Mouse (Mus musculus) brain, embryonic 14.5 days (tissue): ENCODE measurements at regions not wholly inside any gene's neighbourhood (a gene's known extent, or its start where the extent isn't known, plus 50 kb on each side); places are given as distances from the start of the nearest gene placed in this dataset.

ENCODE experiments used
- CTCF ChIP-seq: fragments of 200-500 bp; IDR thresholded peaks from 2 replicates; pipeline ENCODE4 v1.5.1; 2012; ENCODE audit warnings: inconsistent platforms, mild to moderate bottlenecking, moderate library complexity, borderline replicate concordance; ENCODE audit not compliant: insufficient read depth, insufficient read length; ENCODE audit errors: extremely low read depth
- POLR2A ChIP-seq: fragments of 200-500 bp; IDR thresholded peaks from 2 replicates; pipeline ENCODE4 v1.6.1; 2012; ENCODE audit warnings: mild to moderate bottlenecking, inconsistent platforms, borderline replicate concordance; ENCODE audit not compliant: poor library complexity, insufficient read depth, insufficient read length, severe bottlenecking; ENCODE audit errors: extremely low read depth

DNA sequence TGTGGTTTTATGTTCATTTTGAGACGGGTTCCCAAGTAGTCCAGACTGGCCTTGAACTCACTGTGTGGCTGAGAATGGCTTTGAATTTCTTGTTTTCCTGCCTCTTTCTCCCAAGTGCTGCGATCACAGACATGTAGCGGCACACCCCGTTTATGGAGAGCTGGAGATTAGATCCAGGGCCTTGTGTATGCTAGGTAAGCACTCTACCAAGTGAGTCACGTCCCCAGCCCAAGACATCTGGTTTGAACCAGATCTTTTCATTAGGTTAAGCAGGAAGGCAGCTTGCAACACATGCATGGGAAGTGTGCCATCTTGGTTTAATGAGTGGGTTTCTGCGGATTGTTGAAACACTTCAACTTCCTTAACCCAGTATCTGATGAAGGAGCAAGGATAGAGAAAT lies 131.6 kb downstream of the Sox2 start:
- no peak for TF ChIP-seq CTCF
- TF ChIP-seq POLR2A = no peak
